Mouse (Mus musculus) CH12.LX (cell line): Measurements from ENCODE around the gene Gm28048.

ENCODE experiments used
- EP300 ChIP-seq: IDR thresholded peaks from 2 replicates; pipeline ENCODE4 v1.6.1; 2011; ENCODE audit warnings: low read length, improper control_type of control experiment
- GABPA ChIP-seq: IDR thresholded peaks from 2 replicates; pipeline ENCODE4 v1.6.1; 2012; ENCODE audit warnings: low read depth, low read length, improper control_type of control experiment, inconsistent platforms; ENCODE audit not compliant: insufficient replicate concordance
- MAFK ChIP-seq: IDR thresholded peaks from 2 replicates; pipeline ENCODE4 v1.6.1; 2011; ENCODE audit warnings: low read length, improper control_type of control experiment; ENCODE audit not compliant: insufficient replicate concordance
- MXI1 ChIP-seq: IDR thresholded peaks from 2 replicates; pipeline ENCODE4 v1.6.1; 2011; ENCODE audit warnings: mild to moderate bottlenecking, low read depth, low read length, improper control_type of control experiment
- POLR2A ChIP-seq: IDR thresholded peaks from 2 replicates; pipeline ENCODE4 v1.6.1; 2011; ENCODE audit warnings: low read depth, mild to moderate bottlenecking, improper control_type of control experiment, low read length
- RAD21 ChIP-seq: IDR thresholded peaks from 2 replicates; pipeline ENCODE4 v1.6.1; 2011; ENCODE audit warnings: low read depth, mild to moderate bottlenecking, low read length, improper control_type of control experiment, moderate library complexity
- RCOR1 ChIP-seq: conservative IDR thresholded peaks from 2 replicates; pipeline ENCODE4 v1.6.1; 2012; ENCODE audit warnings: low read depth, mild to moderate bottlenecking, inconsistent platforms, low read length, improper control_type of control experiment

- TF ChIP-seq RCOR1 (no peak), POLR2A (no peak), EP300 (no peak), MAFK (no peak), GABPA (no peak), RAD21 (no peak), MXI1 (no peak; the same call in 1 of the 2 replicates)
Measured at GRCm38 (mm10) chr11:22880383-22881172, 101.3 kb downstream of the Gm28048 start.
